Mouse (Mus musculus) heart, adult 18-20 months (tissue): Measurements from ENCODE around the gene Rab38. TPM values are rescaled to one million over a fixed set of nuclear protein-coding genes. Genes with fewer than 3 reads are reported as not detected.

Experiments
- DNase-seq, 2 experiments: peaks; one replicate each; pipeline ENCODE4 v3.0.0; 2021 to 2022; ENCODE audit warnings: mixed read lengths in 1 of 2
- long read RNA-seq, 2 experiments: library from polyadenylated mRNA; stranded (forward); transcript quantifications; one replicate each; pipeline ENCODE4 v2.0.0; 2021
- total RNA-seq, 2 experiments: library from RNA; stranded (reverse); gene quantifications; 2 replicates each; pipeline ENCODE4 v1.2.3; 2021

Rab38 gene
- total RNA-seq = under 1 TPM in 1 of 2 experiments, not detected in 1; 0.41 TPM
- long read RNA-seq, experiment 1 = 0 reads
- long read RNA-seq, experiment 2 = 0 reads

DNA sequence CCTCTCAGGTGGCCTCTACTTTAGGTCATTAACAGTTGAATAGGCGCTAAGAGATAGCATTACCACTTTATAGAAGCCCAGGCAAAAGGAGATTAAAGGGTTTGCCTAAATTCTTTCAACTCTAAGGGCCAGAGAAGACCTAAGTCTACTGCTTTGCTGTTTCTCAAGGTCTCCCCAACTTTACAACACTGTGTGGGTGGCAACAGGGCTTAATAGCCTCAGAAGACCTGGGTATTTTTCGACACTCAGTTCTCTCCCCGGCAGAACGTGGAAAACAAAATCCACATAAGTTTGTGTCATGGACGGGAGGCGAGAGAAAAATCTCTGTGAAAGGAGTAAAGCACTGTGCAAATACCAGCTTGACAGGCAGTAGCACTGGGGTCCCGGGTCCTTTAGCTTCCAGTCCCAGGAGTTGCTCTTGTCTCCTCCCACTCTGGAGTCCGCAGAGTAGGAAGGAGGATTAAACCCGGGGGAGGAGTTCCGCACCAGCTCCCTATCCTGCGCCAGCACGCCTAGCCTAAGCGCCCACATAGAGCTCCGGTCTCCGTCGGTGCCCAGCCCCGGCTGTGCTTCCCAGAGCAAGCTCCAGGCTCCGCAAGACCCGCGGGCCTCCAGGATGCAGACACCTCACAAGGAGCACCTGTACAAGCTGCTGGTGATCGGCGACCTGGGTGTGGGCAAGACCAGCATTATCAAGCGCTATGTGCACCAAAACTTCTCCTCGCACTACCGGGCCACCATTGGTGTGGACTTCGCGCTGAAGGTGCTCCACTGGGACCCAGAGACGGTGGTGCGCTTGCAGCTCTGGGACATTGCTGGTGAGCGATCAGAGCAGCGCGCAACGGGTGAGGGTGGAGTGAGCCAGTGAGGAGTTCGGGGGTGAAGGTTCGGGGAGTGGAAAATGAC is at the start of gene Rab38:
Gene Rab38 (plus strand): TSS at position 488 of the 906 bp plus-strand sequence.
- DNase-seq = peak; percentile 9 to 10

- DNase-seq = no peak
Observed at GRCm38 (mm10) chr7:88394568-88394967, 35.5 kb upstream of the Rab38 start.

GRCm38 (mm10) chr7:88395745-88396144 is 34.3 kb upstream of the Rab38 start:
- DNase-seq = no peak

- no peak for DNase-seq
Observed at GRCm38 (mm10) chr7:88405311-88405710, 24.8 kb upstream of the Rab38 start.

GRCm38 (mm10) chr7:88406466-88406865 is 23.6 kb upstream of the Rab38 start:
- DNase-seq = no peak

DNA sequence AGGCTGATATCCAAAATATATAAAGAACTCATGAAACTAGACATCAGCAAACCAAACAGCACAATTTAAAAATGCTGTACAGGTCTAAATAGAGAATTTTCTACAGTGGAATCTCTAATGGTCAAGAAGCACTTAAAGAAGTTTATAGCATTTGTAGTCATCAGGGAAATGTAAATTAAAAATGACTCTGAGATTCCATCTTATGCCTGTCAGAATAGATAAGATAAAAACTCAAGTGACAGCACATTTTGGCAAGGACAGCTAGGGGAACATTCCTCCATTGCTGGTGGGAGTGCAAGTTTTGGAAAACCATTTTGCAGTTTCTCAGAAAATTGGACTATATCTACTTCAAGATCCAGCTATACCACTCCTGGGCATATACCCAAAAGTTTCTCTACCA is 8.3 kb upstream of the Rab38 start:
- no peak for DNase-seq

- no peak for DNase-seq
Observed at GRCm38 (mm10) chr7:88423889-88424288, 6.2 kb upstream of the Rab38 start.

DNA sequence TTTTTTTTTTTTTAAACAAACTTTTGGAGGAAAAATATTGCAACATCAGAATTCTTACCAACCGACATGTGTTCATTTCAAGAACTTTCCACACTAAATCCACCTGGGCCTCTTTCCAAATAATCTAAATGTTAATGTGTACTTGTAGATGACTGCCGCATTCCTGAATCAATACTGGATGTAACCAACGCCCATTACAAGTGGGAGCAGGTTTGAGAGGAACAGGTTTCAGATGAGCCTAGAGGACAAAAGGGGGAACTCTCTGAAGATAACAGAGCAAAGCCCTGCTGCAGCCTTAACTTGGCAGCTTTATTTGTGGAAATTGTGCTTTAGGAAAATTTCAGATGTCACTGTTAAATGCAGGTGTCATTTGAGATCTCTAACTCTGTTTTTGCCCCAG is 4.3 kb upstream of the Rab38 start:
- no peak for DNase-seq

DNA sequence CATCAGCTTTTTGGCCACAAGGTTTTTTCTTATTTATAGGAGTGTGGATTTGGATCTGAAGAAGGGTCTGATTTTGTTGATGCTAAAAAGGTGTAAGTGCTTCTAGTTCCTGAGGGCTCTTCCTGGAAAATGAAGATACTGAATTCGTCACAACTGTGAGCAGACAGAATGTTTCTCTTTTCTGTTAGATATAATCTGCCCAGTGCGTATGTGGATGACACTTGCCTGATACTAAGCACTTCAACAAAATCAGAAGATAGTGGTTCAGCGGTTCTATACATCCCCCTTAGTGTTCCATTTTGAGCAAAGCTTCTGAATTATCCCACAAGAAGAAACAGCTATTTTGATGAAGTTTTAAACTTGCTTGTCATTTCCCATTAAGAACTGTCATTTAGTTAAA is 2.6 kb upstream of the Rab38 start:
- DNase-seq = no peak

DNA sequence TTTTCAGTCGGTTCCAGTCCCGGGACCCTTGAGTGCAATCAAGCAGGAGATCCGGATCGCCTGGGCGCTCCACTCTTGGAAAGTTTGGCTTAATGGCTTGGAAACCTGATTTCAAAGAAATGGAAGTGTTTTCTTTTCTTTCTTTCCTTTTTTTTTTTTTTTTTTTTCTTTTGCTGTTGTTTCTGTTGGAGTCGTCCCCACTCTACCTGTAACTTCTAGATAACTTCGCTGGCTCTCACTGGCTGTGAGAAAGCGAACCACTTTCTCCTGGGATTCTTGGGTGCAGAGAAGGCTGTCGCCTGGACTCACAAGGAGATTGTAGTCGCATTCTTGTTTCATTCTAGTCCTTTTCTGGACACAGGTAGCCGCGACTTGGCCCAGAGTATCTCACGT is 615 bp downstream of the Rab38 start:
- DNase-seq = peak in 1 of 2 experiments; percentile 1

- no peak for DNase-seq
Observed at GRCm38 (mm10) chr7:88440301-88440700, 10.2 kb downstream of the Rab38 start.

DNA sequence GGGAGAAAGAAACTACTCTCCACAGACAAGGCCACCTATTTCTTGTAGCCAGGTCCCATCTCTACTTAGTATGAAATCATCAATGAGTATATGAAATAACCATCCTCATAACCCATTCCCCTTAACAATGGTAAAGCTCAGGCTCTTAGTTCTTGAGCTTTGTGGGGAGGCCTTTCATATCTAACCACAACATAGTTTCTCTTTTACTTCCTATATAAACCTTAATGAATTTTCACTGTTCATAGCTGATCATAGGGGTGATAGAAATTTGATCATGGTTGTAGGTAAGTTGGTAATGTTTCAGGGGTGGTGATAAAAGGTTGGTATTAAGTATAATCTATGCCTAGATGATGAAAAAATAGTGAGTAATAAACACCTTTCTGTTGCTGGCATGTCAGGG is 12.6 kb downstream of the Rab38 start:
- DNase-seq = no peak

- DNase-seq = no peak
Observed at GRCm38 (mm10) chr7:88443435-88443834, 13.4 kb downstream of the Rab38 start.

- DNase-seq = no peak
Observed at GRCm38 (mm10) chr7:88445320-88445903, 15.3 kb downstream of the Rab38 start.

DNA sequence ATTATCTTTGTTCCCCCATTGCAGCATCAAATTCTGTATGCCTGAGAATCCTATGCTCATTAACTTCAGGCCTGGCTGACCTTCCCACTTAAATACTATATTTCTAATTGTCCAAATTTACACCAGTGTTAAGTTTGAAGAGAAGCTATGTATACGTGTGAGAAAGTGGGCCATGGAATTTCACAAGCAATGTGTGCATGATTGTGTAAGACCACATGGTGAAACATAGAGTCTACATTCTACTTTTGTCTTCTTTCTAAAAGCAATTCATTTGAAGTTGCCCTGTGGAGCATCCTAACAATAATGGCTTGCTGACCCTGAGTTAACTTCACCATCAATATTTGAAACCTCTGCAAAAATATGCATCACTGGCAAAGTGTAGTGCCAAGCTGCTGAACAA is 23.2 kb downstream of the Rab38 start:
- no peak for DNase-seq

DNA sequence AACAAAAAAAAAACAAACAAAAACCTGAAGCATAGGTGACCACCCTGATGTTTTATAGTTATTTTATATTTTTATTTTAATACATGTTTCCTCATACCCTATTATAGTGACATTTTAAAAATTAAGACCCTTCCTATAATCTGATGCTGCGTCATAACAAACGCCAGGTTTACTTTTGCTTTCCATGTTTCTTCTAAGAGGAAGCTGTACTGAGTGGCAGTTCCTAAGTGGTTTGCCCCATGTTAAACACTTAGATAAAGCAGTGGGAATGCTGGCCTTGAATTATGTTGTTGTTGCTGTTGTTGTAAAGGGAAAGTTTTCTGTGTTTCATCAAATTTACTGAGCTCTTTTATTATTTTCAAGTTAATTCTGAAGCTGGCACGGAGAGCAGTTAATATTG is 27.8 kb downstream of the Rab38 start:
- no peak for DNase-seq

GRCm38 (mm10) chr7:88467754-88468153 is 37.7 kb downstream of the Rab38 start:
- DNase-seq = no peak

- DNase-seq = no peak
Observed at GRCm38 (mm10) chr7:88482110-88482619, 52.1 kb downstream of the Rab38 start.

DNA sequence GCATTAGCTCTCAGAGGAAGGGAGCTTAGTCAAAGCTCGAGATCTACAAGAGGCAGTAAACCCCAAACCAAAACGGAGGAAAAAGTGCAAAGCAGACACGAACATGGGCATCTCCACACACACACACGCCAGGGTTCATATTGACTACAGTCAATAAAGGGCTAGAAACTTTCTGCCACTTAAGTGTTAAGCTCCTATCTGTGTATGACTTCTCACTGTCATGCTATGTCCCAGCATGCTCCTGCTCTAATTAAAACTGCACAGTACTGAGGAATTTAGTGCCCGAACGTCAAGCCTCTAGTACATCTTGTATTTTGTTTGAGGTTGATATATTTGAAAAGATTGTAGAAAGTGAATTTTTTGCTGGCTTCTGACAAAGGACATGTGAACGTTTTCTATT is 52.6 kb downstream of the Rab38 start:
- DNase-seq = no peak

GRCm38 (mm10) chr7:88491020-88491419 is 60.9 kb downstream of the Rab38 start:
- no peak for DNase-seq

DNA sequence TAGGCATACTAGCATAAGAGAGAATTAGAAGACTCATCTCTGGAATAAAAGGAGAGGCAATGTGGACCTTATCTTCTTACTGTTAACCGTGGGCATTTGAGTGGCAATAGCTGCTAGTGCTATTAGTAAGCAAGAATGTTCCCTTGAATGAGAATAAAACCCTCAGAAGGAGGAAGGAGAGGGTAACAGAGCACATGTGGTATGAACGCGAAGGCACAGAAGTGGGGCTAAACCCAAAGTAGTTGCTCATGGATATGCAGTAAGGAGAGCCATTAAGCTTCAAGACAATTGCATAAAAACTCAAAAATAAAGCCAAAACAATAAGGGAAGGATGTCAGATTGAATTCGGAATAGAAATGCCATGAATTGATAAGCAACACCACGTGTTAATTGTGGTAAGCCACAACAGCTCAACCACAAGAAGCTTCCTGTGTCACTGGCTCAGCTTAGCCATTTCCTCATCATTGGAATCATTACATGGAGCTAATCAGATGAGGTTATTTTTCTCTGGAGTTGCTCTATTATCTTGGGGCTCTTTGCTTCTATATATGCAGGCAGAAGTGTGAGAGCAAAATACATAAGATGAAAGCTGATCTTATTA is 72.2 kb downstream of the Rab38 start:
- no peak for DNase-seq

DNA sequence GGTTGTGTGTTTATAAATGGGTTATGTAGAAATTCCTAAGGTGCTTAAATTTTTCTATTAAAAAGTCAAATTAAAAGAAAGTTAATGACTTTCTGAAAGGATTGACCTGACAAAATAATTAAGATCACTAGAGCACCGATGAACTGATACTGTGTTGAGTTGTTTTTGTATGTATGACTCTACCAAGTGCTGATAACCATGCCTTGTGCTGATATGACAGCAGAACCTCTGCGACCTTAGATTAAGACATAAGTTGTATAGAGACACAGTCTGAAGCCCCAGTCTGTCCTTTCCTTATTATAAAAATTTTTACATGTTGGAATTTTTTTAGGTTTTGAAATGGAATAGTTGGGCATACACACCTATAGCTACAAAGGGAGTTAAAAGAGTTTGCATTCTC is 79.7 kb downstream of the Rab38 start:
- DNase-seq = no peak

DNA sequence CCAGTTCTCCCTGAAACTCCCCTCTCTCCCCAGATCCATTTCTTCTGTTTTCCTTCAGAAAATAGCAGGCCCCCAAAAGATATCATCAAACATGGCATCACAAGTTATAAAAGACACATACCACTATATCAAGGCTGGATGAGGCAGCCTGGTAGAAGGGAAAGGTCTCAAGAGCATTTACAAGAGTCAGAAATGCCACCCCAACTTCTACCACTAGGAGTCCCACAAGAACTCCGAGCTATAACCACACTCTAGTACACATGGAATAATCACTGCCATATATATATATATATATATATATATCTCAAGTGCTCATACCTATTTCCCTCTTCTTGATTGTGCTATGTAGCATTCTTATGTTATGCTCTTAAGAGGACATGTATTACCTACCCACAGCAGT is 92.4 kb downstream of the Rab38 start:
- no peak for DNase-seq
